Mouse (Mus musculus): ENCODE results near the gene Tent4a. TPM values are rescaled to one million over a fixed set of nuclear protein-coding genes. Genes with fewer than 3 reads are reported as not detected.

Tent4a gene
- polyA plus RNA-seq, 1 experiment from 2014 or later: 4.8 TPM

DNA sequence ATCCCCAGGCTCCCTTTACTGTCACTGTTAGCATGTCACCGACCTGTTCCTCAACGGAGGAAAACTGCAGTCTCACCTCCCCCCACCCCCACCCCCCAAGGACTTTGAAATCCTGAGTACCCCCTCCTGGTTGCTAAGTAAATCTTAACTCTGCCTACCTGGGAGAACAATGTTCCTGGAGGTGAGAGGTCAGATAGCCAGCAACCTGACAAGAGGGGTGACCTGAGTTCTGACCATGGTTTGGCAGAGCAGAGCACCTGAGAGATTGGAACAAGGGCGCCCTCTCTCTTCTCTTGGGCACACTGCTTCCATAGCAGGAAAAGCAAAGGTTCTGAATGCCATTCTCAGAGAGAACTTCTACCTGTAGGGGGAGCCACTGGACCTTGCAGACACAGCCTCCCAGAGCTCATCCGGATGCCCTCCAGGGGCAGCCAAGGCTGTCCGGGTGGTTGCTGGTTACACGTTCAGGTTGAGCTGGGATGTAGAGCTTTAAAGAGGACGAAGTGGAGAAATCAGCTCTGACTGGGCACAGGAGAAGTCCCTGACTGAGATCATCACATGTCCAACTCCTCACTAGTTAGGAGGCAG is 41.4 kb downstream of the Tent4a start:
- ATAC-seq (ENCODE audit: insufficient read depth, low FRiP score): no peak
- H3K4me3 ChIP-seq (replicated peaks; ENCODE audit: low read length): no peak overlapping the region
- H3K4me2 ChIP-seq (ENCODE audit: low read depth, low read length): no peak overlapping the region
- H3K27me3 ChIP-seq (ENCODE audit: control insufficient read depth, insufficient read depth, low read length): peaks cover 3% of the 10 kb centered on the region; the same call in 1 of the 2 replicates
- H3K36me3 ChIP-seq (ENCODE audit: control insufficient read depth, insufficient read depth, low read length): no peaks in the 10 kb centered on the region
- WGBS: 26% methylated on average over 7 of the region's 7 CpGs
- peaks cover under 1% of the 10 kb centered on the region; the same call in 1 of the 2 replicates for H3K4me1 ChIP-seq (ENCODE audit: control insufficient read depth, insufficient read depth, low read length)
- no peaks in the 10 kb centered on the region for H3K9me3 ChIP-seq (replicated peaks; ENCODE audit: control insufficient read depth, low read length)
- no peak overlapping the region for H3K27ac ChIP-seq (ENCODE audit: low read length)
- H3K9ac ChIP-seq (ENCODE audit: low read length): no peak overlapping the region

DNA sequence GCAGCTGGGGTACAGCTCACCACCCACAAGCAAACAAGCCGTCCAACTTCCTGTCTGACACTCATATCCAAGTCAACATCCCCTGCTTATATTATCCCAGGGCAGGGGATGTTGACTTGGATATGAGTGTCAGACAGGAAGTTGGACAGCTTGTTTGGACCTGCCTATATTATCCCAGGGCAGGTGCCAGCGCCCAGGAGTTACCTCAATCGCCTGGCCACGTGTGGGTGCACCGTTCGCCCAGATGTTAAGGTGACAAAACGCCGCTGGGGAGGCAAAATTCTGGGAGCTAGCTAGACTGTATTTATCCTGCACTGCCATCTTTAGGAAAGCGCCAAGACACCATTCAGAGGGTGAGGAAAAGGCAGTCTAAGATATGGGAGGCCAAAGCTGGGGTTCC is 44.6 kb downstream of the Tent4a start:
- no peak overlapping the region for H3K27ac ChIP-seq (ENCODE audit: low read length)
- 61% methylated on average over 9 of the region's 9 CpGs for WGBS
- no peak overlapping the region for H3K9ac ChIP-seq (ENCODE audit: low read length)
- H3K36me3 ChIP-seq (ENCODE audit: control insufficient read depth, insufficient read depth, low read length): no peaks in the 10 kb centered on the region
- peaks cover 6% of the 10 kb centered on the region for H3K4me1 ChIP-seq (ENCODE audit: control insufficient read depth, insufficient read depth, low read length)
- no peak overlapping the region for H3K4me3 ChIP-seq (replicated peaks; ENCODE audit: low read length)
- peaks cover 3% of the 10 kb centered on the region for H3K27me3 ChIP-seq (ENCODE audit: control insufficient read depth, insufficient read depth, low read length)
- peak; percentile 35; the same call in 1 of the 2 replicates for ATAC-seq (ENCODE audit: insufficient read depth, low FRiP score)
- no peaks in the 10 kb centered on the region for H3K9me3 ChIP-seq (replicated peaks; ENCODE audit: control insufficient read depth, low read length)
- H3K4me2 ChIP-seq (ENCODE audit: low read depth, low read length): no peak overlapping the region

DNA sequence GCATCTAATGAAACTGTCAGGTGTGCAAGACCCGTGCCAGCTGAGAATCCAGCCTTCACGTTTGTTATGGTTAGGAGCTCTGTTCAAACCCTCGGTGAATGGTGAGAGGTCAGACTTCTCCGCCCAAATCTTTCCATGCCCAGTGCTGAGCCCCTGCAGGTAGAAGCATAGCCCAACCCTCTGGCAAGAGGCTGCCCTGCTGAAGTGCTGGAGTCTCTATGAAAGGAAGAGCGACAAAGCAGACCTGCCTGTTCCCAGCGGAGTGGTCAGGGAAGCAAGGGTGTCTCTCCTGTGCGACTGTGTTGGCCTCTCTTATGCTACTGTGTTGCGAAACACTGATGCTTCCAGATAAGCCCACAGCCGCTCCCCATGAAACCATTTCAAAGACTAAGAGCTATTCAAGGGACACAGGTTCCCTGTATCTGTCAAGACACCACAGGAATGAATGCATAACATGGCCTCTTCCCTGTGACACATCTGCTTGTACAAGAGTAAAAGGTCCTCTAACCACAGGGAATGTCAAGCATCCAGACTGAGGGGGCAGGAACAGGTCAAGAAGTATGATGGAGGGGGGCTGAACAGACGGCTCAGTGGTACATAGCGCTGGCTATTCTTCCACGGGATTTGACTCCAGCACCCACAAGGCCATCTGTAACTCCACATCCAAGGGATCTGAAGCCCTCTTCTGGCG is 45.7 kb downstream of the Tent4a start:
- no peak overlapping the region for H3K4me3 ChIP-seq (replicated peaks; ENCODE audit: low read length)
- H3K9me3 ChIP-seq (replicated peaks; ENCODE audit: control insufficient read depth, low read length): no peaks in the 10 kb centered on the region
- H3K36me3 ChIP-seq (ENCODE audit: control insufficient read depth, insufficient read depth, low read length): no peaks in the 10 kb centered on the region
- H3K27ac ChIP-seq (ENCODE audit: low read length): no peak overlapping the region
- 28% methylated on average over 13 of the region's 13 CpGs for WGBS
- H3K9ac ChIP-seq (ENCODE audit: low read length): no peak overlapping the region
- ATAC-seq (ENCODE audit: insufficient read depth, low FRiP score): no peak; the same call in 1 of the 2 replicates
- H3K27me3 ChIP-seq (ENCODE audit: control insufficient read depth, insufficient read depth, low read length): peaks cover 3% of the 10 kb centered on the region
- H3K4me1 ChIP-seq (ENCODE audit: control insufficient read depth, insufficient read depth, low read length): peaks cover 6% of the 10 kb centered on the region
- H3K4me2 ChIP-seq (ENCODE audit: low read depth, low read length): 0 out of 2 replicates have a peak overlapping the region, but pooled peaks have one; percentile 52

DNA sequence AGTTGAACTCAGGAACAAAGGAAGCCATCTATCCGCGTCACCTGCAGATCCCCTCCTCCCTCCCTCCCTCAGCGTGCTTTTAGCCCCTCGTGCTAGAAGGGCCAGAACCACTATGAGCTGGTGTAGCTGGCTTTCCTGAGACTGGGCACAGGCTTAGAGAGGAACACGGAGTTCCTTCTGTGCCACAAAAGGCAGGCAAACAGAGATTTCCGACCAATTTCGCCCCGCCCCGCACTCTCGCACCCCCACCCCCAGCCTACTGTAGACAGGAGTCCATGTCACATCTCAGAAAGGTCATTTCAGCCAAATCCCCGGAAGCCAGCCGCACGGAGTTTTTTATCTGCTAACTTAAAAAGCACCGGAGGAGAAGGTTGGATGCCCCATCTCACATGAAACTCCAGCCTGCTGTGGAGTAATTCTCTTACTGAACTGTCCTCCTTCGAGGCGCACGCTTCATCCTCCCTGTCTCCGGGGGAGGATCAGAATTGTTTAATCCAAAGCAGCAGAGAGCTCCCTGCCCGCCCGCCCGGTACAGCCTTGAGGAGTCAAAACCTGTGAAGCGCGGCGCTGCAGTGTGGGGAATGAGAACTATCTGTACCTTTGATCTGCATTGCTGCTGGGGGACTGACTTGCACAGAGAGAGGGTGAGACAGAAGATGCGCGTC is 46.7 kb downstream of the Tent4a start:
- ATAC-seq (ENCODE audit: insufficient read depth, low FRiP score): no peak
- H3K9ac ChIP-seq (ENCODE audit: low read length): peak overlapping the region; percentile 44; the same call in 1 of the 2 replicates
- H3K27ac ChIP-seq (ENCODE audit: low read length): no peak overlapping the region
- peak overlapping the region; percentile 26 for H3K4me3 ChIP-seq (replicated peaks; ENCODE audit: low read length)
- no peaks in the 10 kb centered on the region for H3K36me3 ChIP-seq (ENCODE audit: control insufficient read depth, insufficient read depth, low read length)
- peak overlapping the region; percentile 52 for H3K4me2 ChIP-seq (ENCODE audit: low read depth, low read length)
- peaks cover 6% of the 10 kb centered on the region for H3K4me1 ChIP-seq (ENCODE audit: control insufficient read depth, insufficient read depth, low read length)
- under 1% methylated on average over 26 of the region's 26 CpGs for WGBS
- H3K9me3 ChIP-seq (replicated peaks; ENCODE audit: control insufficient read depth, low read length): no peaks in the 10 kb centered on the region
- peaks cover 11% of the 10 kb centered on the region for H3K27me3 ChIP-seq (ENCODE audit: control insufficient read depth, insufficient read depth, low read length)

DNA sequence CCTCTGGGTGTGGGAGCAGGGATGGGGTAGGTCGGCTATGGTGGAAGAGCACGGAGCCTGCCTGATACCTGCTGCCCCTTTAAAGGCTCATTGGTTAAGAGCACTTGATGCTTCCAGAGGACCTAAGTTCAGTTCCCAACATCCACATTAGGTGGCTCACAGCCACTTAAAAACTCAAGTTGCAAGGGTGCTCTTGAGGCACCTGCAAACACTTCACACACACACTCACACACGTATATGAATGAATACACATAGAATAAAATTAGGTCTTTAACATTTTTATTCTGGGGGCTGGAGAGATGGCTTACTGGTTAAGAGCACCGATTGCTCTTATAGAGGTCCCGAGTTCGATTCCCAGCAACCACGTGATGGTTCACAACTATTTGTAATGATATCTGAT is 47.3 kb downstream of the Tent4a start:
- 80% methylated on average over 7 of the region's 7 CpGs for WGBS
- no peak for ATAC-seq (ENCODE audit: insufficient read depth, low FRiP score)
- peaks cover 14% of the 10 kb centered on the region for H3K27me3 ChIP-seq (ENCODE audit: control insufficient read depth, insufficient read depth, low read length)

DNA sequence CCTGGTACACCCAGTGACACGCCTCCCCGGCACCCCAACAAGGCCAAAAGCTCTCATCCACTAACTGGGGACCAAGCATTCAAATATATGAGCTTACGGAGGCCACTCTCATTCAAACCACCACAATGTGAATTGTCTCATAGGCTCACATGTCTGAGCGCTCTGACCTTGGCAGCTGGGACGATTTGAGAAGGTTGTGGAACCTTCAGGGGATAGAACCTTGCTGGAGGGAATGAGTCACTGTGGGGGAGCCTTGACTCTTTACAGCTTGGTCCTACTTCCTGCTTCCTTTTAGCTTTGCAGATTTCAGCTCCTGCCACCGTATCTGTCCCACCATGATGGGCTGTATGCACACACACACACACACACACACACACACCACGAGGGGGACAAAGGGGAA is 48.6 kb downstream of the Tent4a start:
- ATAC-seq (ENCODE audit: insufficient read depth, low FRiP score): no peak
- 63% methylated on average over 7 of the region's 7 CpGs for WGBS

More for the DNA sequence above, 47.3 kb downstream of the Tent4a start:
- no peaks in the 10 kb centered on the region for H3K36me3 ChIP-seq (ENCODE audit: control insufficient read depth, insufficient read depth, low read length)
- H3K27ac ChIP-seq (ENCODE audit: low read length): no peak overlapping the region
- H3K9ac ChIP-seq (ENCODE audit: low read length): no peak overlapping the region
- H3K4me2 ChIP-seq (ENCODE audit: low read depth, low read length): no peak overlapping the region
- H3K4me3 ChIP-seq (replicated peaks; ENCODE audit: low read length): no peak overlapping the region; the same call in 1 of the 2 replicates
- no peaks in the 10 kb centered on the region for H3K9me3 ChIP-seq (replicated peaks; ENCODE audit: control insufficient read depth, low read length)
- H3K4me1 ChIP-seq (ENCODE audit: control insufficient read depth, insufficient read depth, low read length): peaks cover 6% of the 10 kb centered on the region

DNA sequence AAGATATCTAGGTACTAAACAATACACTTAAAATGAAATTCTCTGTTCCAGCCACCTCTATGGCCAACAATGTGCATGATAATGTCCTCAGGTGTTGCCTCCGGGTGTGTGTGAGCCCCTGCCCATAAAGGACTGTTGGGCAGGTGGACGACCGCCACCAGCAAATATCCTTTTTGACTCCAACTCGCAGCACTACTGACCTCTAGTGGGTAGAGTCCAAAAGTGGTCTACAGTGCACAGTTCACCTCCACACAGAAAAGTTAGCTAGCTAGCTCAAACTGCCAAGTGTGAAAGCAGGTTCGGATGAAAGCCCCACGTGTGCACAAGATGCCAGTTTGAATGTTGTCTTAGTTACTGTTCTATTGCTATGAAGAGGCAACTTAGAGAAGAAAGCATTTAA is 49.1 kb downstream of the Tent4a start:
- Histone ChIP-seq H3K9me3 (replicated peaks; ENCODE audit: control insufficient read depth, low read length) (no peaks in the 10 kb centered on the region), H3K36me3 (ENCODE audit: control insufficient read depth, insufficient read depth, low read length) (no peaks in the 10 kb centered on the region), H3K27ac (ENCODE audit: low read length) (no peak overlapping the region), H3K27me3 (ENCODE audit: control insufficient read depth, insufficient read depth, low read length) (peaks cover 14% of the 10 kb centered on the region), H3K4me2 (ENCODE audit: low read depth, low read length) (no peak overlapping the region), H3K4me3 (replicated peaks; ENCODE audit: low read length) (no peak overlapping the region), H3K4me1 (ENCODE audit: control insufficient read depth, insufficient read depth, low read length) (peaks cover 12% of the 10 kb centered on the region), H3K9ac (ENCODE audit: low read length) (no peak overlapping the region)
- no peak for ATAC-seq (ENCODE audit: insufficient read depth, low FRiP score)
- 13% methylated on average over 6 of the region's 6 CpGs for WGBS

More for the DNA sequence above, 48.6 kb downstream of the Tent4a start:
- Histone ChIP-seq H3K9me3 (replicated peaks; ENCODE audit: control insufficient read depth, low read length) (no peaks in the 10 kb centered on the region), H3K4me3 (replicated peaks; ENCODE audit: low read length) (no peak overlapping the region), H3K36me3 (ENCODE audit: control insufficient read depth, insufficient read depth, low read length) (no peaks in the 10 kb centered on the region), H3K27me3 (ENCODE audit: control insufficient read depth, insufficient read depth, low read length) (peaks cover 14% of the 10 kb centered on the region), H3K9ac (ENCODE audit: low read length) (no peak overlapping the region), H3K27ac (ENCODE audit: low read length) (no peak overlapping the region), H3K4me2 (ENCODE audit: low read depth, low read length) (no peak overlapping the region), H3K4me1 (ENCODE audit: control insufficient read depth, insufficient read depth, low read length) (peaks cover 12% of the 10 kb centered on the region)

DNA sequence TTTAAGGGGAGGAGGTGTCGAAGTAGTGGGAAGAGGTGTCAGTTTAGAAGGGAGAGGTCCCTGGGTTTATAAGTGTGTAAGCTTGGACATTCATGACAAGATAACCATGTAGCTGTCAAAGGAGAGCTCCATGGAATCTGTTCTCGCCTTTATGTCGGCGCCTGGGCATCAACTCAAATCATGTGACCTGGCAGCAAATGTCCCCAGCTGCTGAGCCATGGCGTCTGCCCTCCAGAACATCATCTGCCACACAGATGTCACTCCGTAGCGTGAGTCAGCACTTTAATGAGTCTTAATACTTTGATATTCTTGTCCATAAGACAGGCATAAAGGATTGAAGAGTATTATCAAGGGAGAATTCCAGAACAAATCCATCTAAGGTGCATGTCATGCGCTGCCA is 51.7 kb downstream of the Tent4a start:
- Histone ChIP-seq H3K4me3 (replicated peaks; ENCODE audit: low read length) (no peak overlapping the region), H3K9me3 (replicated peaks; ENCODE audit: control insufficient read depth, low read length) (no peaks in the 10 kb centered on the region), H3K27me3 (ENCODE audit: control insufficient read depth, insufficient read depth, low read length) (peaks cover 16% of the 10 kb centered on the region), H3K4me1 (ENCODE audit: control insufficient read depth, insufficient read depth, low read length) (peaks cover 9% of the 10 kb centered on the region), H3K4me2 (ENCODE audit: low read depth, low read length) (no peak overlapping the region), H3K9ac (ENCODE audit: low read length) (no peak overlapping the region), H3K36me3 (ENCODE audit: control insufficient read depth, insufficient read depth, low read length) (no peaks in the 10 kb centered on the region), H3K27ac (ENCODE audit: low read length) (no peak overlapping the region)
- ATAC-seq (ENCODE audit: insufficient read depth, low FRiP score): no peak
- WGBS: 41% methylated on average over 8 of the region's 8 CpGs
